Mouse (Mus musculus) adrenal gland, adult 8-10 months (tissue): ENCODE results near the gene Ldhd. TPM values are rescaled to one million over a fixed set of nuclear protein-coding genes. Genes with fewer than 3 reads are reported as not detected.
"Not testable (repeated sequence)": the region's sequence is repeated elsewhere in the genome, so short reads cannot be mapped to it uniquely, and the experiment has no call there.

Experiments used
- DNase-seq: peaks from one replicate; pipeline ENCODE4 v3.0.0; 2022
- total RNA-seq, 4 experiments: library from RNA; stranded (reverse); gene quantifications; 2 replicates each; pipeline ENCODE4 v1.2.4; 2022

Gene Ldhd
- 100 to 1,000 TPM in 1 of 4 experiments, 10 to 100 TPM in 3; 58.4 to 109 (median 76.4) TPM for total RNA-seq

GRCm38 (mm10) chr8:111630105-111630521 is at the start of gene Ldhd:
Ldhd (minus strand) TSS chr8:111630374.
- peak; percentile 75 for DNase-seq

DNA sequence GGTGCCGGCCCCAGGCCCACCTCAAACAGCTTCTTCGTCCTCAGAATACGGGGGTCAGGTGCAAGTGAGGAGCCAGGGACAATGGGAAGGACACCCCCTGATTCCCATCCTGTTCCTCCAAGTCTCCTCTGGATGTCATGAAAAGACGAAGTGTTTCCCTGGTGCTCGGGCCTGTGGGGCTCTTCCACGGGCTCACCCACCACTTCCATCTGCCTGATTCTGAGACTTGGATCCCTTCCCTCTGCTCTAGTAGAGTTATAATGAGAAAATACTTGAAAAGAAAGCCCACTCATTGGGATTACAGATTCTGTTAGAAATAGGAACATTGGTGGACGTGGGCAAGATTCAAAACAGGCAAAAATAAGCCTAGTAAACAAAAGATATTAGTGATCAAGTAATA is 48.7 kb upstream of the Ldhd start:
- no peak for DNase-seq

- DNase-seq, result peak; percentile 26
These were observed 47.9 kb upstream of the Ldhd start for GRCm38 (mm10) chr8:111678111-111678510.

GRCm38 (mm10) chr8:111676237-111676636 is 46.1 kb upstream of the Ldhd start:
- DNase-seq, result no peak

- no peak for DNase-seq
These were observed 36.6 kb upstream of the Ldhd start for GRCm38 (mm10) chr8:111666751-111667150.

DNA sequence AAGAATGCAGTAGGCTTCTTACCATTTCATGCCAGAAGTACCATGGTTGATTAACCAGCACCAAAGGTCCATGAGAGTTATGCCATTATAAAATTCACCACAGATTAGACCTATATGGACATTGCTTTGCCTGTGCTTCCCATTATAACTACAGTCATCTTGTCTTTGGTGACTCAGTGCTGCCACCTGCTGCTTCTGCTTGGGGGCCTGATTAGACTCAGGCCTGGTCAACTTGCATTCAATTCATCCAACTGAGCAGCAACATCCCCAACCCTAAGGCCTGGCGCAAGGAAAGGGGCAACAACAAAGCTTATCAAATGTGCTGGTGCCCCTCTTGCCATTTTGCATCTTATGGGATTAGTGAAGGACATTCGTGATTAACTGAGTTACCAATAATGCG is 32.3 kb upstream of the Ldhd start:
- DNase-seq, result peak; percentile 67

DNA sequence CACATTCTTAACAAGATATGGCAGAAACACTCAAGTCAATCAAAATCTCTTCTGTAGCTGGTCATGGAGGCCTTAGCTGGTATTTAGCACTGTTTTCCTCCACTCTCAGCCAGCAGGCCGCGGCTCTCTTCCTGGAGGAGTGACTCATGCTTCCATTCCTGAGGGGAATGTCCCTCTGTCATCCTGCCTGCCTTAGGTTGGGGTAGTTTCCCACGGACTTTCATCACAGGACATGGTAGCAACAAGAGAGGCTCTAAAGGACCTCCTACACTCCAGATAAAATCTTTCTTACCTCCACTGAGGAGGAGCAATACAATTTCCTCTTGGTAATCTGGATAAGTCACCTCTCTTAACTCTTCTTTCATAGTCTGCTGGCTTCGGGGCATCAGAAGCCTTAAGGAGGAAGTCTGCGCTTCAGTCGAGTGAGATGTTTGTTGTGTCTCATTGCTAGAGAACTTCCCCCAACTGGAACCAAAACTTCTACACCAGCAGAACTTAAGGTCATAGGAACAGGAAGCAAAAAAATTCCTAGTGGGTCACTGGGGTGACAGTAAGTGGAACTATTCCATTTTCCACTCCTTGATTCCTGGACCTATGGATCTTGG is 28.7 kb upstream of the Ldhd start:
- no peak for DNase-seq

DNA sequence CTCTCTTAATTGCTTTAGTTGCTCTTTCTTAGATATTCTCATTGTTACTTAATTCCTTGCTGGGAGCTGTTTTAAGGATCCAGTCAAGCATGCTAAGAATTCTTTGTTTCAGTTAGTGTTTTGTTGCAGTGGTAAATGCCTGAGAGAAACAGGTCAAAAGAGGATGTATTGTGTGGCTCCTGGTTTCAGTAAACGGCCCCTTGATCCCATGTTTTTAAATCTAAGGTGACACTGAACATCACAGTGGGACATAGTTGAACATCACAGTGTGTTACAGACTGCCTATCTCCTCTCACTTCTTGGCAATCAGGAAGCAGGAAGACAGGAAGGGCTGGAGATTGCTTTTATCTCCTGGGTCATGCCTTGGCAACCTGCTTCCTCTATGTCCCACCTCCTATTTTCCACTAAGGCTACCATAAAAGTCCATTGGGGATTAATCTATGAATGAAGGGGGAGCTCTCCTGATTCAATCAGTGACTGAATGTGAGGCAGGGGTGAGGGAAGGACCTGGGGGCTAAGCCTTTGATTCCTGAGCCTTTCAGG is 27.2 kb upstream of the Ldhd start:
- DNase-seq, result no peak

DNA sequence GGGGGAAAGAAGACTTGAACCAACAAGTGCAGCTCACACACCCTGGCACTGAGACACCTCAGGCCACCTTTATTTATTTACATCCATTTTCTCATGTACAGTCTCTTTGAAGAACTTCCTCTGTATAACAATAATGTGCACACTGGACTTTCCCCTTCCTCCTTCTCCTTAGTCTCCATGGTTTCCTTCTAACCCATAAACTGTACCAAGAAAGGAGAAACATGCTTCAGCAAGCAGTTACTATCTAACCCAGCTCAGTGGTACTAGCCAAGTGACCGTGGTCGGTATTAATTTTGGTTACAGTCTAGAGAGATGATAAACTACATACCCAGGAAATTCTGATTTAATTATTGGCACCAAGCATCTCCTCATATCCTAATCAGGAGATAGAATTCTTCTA is 23.4 kb upstream of the Ldhd start:
- DNase-seq, result no peak

DNA sequence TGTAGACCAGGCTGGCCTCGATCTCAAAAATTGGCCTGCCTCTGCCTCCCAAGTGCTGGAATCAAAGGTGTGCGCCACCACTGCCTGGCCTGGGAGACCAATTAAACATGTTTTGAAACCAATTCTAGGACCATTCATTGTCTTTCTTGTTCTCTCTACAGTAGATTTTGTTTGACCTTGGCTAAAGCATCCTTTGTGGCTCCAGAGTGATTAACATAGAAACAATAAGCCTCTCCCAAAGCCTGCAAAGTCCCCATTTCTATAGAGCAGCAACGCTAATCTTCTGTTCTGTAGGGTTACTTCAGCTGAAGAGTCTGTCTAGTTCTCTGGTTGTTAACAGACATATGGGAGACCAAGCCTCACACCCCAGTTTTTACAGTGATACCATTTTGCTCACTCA is 20.5 kb upstream of the Ldhd start:
- no peak for DNase-seq

DNA sequence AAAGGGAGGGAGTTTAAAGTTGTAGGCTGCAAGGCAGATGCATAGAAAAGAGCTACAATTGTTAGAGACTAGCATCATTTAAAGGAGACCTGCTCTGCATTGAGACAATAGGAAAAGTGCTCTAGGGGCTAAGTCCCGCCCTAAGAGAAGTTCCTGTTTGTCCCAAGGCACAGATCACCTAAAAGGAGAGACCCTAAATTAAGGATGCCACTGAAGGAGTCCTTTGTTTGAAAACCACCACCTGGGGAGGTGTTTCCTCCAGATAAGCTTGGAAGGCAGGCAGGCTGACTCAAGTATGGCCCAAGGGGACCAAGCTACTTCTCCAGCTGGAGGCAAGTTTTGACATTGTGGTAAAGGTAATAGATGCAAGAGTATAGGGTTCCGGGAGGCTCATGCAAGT is 18.7 kb upstream of the Ldhd start:
- no peak for DNase-seq

DNA sequence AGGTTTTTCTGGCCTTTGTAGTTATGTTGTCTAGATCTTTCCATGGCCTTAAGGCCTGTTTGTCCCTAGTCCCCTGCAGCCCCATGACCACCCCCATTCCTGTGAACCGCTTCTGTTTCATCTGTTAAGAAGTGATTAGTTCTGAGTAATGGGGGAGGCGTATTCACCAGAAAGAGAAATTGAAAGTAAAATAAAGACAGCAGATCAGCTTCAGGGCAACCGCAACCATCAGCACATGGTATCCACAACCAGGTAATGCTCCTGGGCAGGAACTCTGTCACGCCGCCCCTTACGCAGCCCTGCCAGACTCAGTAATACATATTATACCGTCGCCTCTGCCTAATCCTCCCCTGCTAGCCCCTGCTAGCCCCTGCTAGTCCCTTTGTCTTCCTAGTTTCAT is 15.5 kb upstream of the Ldhd start:
- DNase-seq, result no peak

GRCm38 (mm10) chr8:111644286-111645051 is 14.3 kb upstream of the Ldhd start:
- not testable (repeated sequence) for DNase-seq

DNA sequence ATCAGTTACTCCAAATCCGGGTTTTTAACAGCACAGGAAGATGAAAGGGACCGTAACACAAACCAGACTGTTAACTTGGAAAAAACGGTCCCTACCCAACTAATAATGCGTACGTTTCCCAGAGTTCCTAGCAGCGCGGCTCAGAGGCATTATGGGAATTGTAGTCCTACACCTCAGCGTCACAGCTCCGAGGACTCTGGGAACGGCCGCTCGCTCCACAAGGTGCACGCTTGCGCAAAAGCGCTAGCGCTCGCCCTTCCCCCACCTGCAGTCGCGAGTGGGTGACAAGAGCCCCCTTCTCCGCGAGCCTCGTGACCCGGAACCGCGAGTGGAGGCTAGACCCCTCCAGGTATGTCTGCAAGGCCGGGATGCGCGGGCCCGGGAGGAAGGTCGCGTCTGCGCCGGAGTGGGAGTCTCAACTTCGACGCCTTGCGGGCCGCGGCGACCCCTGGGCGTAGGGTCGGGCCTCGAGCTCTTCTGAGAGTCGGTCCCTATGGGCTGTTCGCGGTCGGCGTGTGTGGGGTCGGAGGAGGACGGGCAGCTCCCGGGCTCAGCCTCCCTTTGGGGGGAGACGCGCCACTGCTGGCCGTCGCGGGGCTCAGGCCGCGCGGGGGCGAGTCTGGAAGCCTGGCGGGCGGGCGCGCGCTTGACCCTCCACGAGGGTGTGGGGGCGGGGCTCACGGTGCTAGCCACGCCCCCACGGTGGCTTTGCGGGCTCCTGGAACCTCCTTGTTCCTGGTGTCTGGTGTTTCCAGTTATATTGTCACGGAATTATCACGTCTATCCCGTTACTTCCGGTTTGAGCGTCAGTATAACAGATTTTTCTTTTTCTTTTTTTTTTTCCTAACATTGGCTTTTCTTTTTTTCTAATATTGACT is 13.3 kb upstream of the Ldhd start, which contains the start of gene Zfp1:
TSS of gene Zfp1 (plus strand) at position 138 of the 878 bp plus-strand sequence.
- peak; percentile 92 for DNase-seq

DNA sequence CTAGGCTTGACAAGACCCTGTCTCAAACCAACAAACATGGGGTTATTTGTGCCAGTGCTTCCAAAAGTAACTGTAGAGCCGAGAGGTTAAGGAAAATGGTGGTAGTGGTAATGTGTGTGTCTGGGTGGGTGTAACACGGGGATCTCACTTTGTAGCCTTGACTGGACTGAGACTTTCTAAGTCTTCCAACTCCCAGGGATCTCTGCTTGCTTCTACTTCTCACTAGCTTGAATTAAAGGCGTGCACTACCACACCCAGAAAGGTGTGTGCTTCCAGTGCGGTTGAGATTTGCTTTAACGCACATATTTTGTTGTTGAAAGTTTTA is 12.7 kb upstream of the Ldhd start:
- DNase-seq, result no peak

GRCm38 (mm10) chr8:111642496-111642895 is 12.3 kb upstream of the Ldhd start:
- no peak for DNase-seq

- no peak for DNase-seq
These were observed 10.9 kb upstream of the Ldhd start for GRCm38 (mm10) chr8:111641064-111641463.

DNA sequence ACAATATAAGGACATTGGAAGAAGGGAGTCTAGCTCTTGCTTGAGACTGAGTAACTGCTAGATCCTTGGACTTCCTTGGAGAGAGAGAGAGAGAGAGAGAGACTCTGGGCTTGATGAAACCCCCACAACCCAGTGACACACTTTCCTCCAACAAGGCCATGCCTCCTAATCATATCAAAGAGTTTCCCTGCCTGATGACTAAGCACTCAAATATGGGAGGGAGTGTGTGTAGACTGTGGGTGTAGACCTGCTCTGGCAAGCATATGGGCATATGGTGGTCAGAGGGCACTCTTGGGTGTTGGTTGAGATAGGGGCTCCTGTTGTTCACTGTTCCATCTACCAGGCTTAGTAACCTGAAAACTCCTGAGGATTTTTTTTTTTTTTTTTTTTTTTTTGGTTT is 7.9 kb upstream of the Ldhd start:
- no peak for DNase-seq

- no peak for DNase-seq
These were observed 2.8 kb upstream of the Ldhd start for GRCm38 (mm10) chr8:111632976-111633375.

GRCm38 (mm10) chr8:111631589-111631988 is 1.4 kb upstream of the Ldhd start:
- no peak for DNase-seq

- no peak for DNase-seq
These were observed 1.2 kb downstream of the Ldhd start for GRCm38 (mm10) chr8:111628894-111629501.

- DNase-seq, result no peak
These were observed 1.8 kb downstream of the Ldhd start for GRCm38 (mm10) chr8:111628401-111628800.

DNA sequence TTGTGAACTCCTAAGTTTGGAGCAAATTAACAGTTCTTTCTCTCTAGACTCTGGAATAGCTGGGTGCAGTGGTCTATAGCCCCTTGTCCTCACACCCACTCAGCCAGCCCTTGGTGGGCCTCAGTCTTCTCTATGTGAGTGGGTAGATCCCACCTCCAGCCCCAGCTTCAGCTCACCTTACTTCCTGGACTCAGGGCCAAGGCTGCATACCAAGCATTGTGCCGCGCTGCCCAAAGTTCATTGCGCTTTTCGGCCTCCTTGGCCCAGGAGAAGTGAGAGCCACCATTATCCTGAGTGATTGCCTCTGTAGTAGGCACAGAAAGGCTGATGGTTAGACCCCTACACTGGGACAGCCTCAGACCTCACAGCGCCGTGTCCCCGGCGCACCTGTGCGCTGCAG is 2.3 kb downstream of the Ldhd start:
- DNase-seq, result no peak
